Mouse (Mus musculus) bone marrow, adult 2 months (tissue): ENCODE results near the gene Psmf1.

Source experiments
- CTCF ChIP-seq: fragments of 200-500 bp; IDR thresholded peaks from 2 replicates; pipeline ENCODE4 v1.5.1; 2011; ENCODE audit warnings: low read length, control low read depth; ENCODE audit not compliant: control insufficient read depth, insufficient read depth
- POLR2A ChIP-seq: fragments of 200-500 bp; IDR thresholded peaks from 2 replicates; pipeline ENCODE4 v1.6.1; 2011; ENCODE audit warnings: low read depth, mild to moderate bottlenecking, control low read depth, low read length, borderline replicate concordance; ENCODE audit not compliant: control insufficient read depth

- TF ChIP-seq CTCF (no peak), POLR2A (no peak)
Observed at GRCm38 (mm10) chr2:151738460-151738859, 5.5 kb downstream of the Psmf1 start.
